Mouse (Mus musculus) liver, embryonic 15.5 days (tissue): ENCODE measurements around the gene Pde4d. TPM values are rescaled to one million over a fixed set of nuclear protein-coding genes. Genes with fewer than 3 reads are reported as not detected.
A peak's percentile ranks its signal among the peaks of the same experiment; 100 is the strongest.

Source experiments
- ATAC-seq: fragments of 200-750 bp; cut with Nextera tagmentation; 2 replicates; pipeline ENCODE4 v1.8.0; 2017; ENCODE audit warnings: moderate number of reproducible peaks, mild to moderate bottlenecking, moderate library complexity; ENCODE audit not compliant: insufficient read depth
- H3K27ac ChIP-seq: fragments of 300-500 bp; sonication (generic); replicated peaks from 2 replicates; pipeline ENCODE4 v1.5.1; 2015; ENCODE audit warnings: mild to moderate bottlenecking, inconsistent platforms
- H3K27me3 ChIP-seq: fragments of 300-500 bp; sonication (generic); 2 replicates; pipeline ENCODE4 v1.6.1; 2015; ENCODE audit warnings: mild to moderate bottlenecking, inconsistent platforms
- H3K36me3 ChIP-seq: fragments of 300-500 bp; sonication (generic); replicated peaks from 2 replicates; pipeline ENCODE4 v1.6.1; 2015; ENCODE audit warnings: moderate library complexity, mild to moderate bottlenecking, inconsistent platforms
- H3K4me1 ChIP-seq: fragments of 300-500 bp; sonication (generic); replicated peaks from 2 replicates; pipeline ENCODE4 v1.6.1; 2015; ENCODE audit warnings: inconsistent platforms
- H3K4me2 ChIP-seq: fragments of 300-500 bp; sonication (generic); 2 replicates; pipeline ENCODE4 v1.6.1; 2015; ENCODE audit warnings: moderate library complexity, mild to moderate bottlenecking, inconsistent platforms
- H3K4me3 ChIP-seq: fragments of 300-500 bp; sonication (generic); replicated peaks from 2 replicates; pipeline ENCODE4 v1.5.1; 2015; ENCODE audit warnings: mild to moderate bottlenecking, inconsistent platforms
- H3K9ac ChIP-seq: fragments of 300-500 bp; sonication (generic); 2 replicates; pipeline ENCODE4 v1.6.1; 2015; ENCODE audit warnings: moderate library complexity, mild to moderate bottlenecking, inconsistent platforms
- H3K9me3 ChIP-seq: fragments of 300-500 bp; sonication (generic); replicated peaks from 2 replicates; pipeline ENCODE4 v1.6.1; 2016; ENCODE audit warnings: inconsistent platforms
- WGBS: fragments of 180-500 bp; shearing (Covaris S2); methylation state at CpG from one replicate; pipeline ENCODE4 v1.1.7; 2015; ENCODE audit warnings: mixed read lengths; ENCODE audit not compliant: insufficient replicate concordance; 5-methylcytosine and 5-hydroxymethylcytosine counted together
- polyA plus RNA-seq: library from polyadenylated mRNA; unstranded; fragments of >200 nt; fragmentation: Nextera tagmentation; extraction: Ambion mirVana; gene quantifications from 2 replicates; pipeline ENCODE4 v1.2.1, GENCODE M21; 2015

The Pde4d gene
- polyA plus RNA-seq, 1 experiment from 2014 or later: 13.2 TPM

- Histone ChIP-seq H3K9me3 (no peaks in the 10 kb centered on the region), H3K4me3 (no peak overlapping the region), H3K36me3 (peaks cover 4% of the 10 kb centered on the region; the same call in 1 of the 2 replicates), H3K27me3 (no peaks in the 10 kb centered on the region), H3K27ac (no peak overlapping the region), H3K4me1 (no peaks in the 10 kb centered on the region), H3K9ac (no peak overlapping the region), H3K4me2 (no peak overlapping the region)
- no peak for ATAC-seq
- 79% methylated on average over 4 of the region's 4 CpGs for WGBS
Measured at GRCm38 (mm10) chr13:109788604-109789003, 1338.9 kb downstream of the Pde4d start.

GRCm38 (mm10) chr13:109789151-109789550 lies 1339.4 kb downstream of the Pde4d start:
- no peak for ATAC-seq
- no peaks in the 10 kb centered on the region for H3K27me3 ChIP-seq
- no peak overlapping the region for H3K9ac ChIP-seq
- no peak overlapping the region for H3K4me3 ChIP-seq
- no peak overlapping the region for H3K4me2 ChIP-seq
- no peaks in the 10 kb centered on the region for H3K4me1 ChIP-seq
- 65% methylated on average over 4 of the region's 4 CpGs for WGBS
- H3K9me3 ChIP-seq: no peaks in the 10 kb centered on the region
- H3K36me3 ChIP-seq: peaks cover 4% of the 10 kb centered on the region; the same call in 1 of the 2 replicates
- no peak overlapping the region for H3K27ac ChIP-seq

GRCm38 (mm10) chr13:109790045-109790715 lies 1340.4 kb downstream of the Pde4d start:
- 79% methylated on average over 8 of the region's 8 CpGs for WGBS

GRCm38 (mm10) chr13:109793918-109794317 lies 1344.2 kb downstream of the Pde4d start:
- Histone ChIP-seq H3K27ac (no peak overlapping the region), H3K27me3 (no peaks in the 10 kb centered on the region), H3K4me3 (no peak overlapping the region), H3K9me3 (no peaks in the 10 kb centered on the region), H3K9ac (no peak overlapping the region), H3K36me3 (0 out of 2 replicates have a peak, but pooled peaks cover 4% of the 10 kb centered on the region), H3K4me2 (no peak overlapping the region), H3K4me1 (no peaks in the 10 kb centered on the region)
- 78% methylated on average over 9 of the region's 9 CpGs for WGBS
- no peak for ATAC-seq

More at GRCm38 (mm10) chr13:109790045-109790715, 1340.4 kb downstream of the Pde4d start:
- Histone ChIP-seq H3K4me1 (no peaks in the 10 kb centered on the region), H3K4me3 (no peak overlapping the region), H3K27ac (no peak overlapping the region), H3K27me3 (no peaks in the 10 kb centered on the region), H3K9me3 (no peaks in the 10 kb centered on the region), H3K36me3 (peaks cover 4% of the 10 kb centered on the region; the same call in 1 of the 2 replicates), H3K9ac (no peak overlapping the region), H3K4me2 (no peak overlapping the region)
- no peak for ATAC-seq

- H3K9me3 ChIP-seq: no peaks in the 10 kb centered on the region
- H3K27ac ChIP-seq: no peak overlapping the region
- H3K27me3 ChIP-seq: no peaks in the 10 kb centered on the region
- no peak overlapping the region for H3K4me3 ChIP-seq
- H3K9ac ChIP-seq: no peak overlapping the region
- no peak overlapping the region for H3K4me2 ChIP-seq
- 75% methylated on average over 4 of the region's 4 CpGs for WGBS
- no peaks in the 10 kb centered on the region for H3K36me3 ChIP-seq
- no peaks in the 10 kb centered on the region for H3K4me1 ChIP-seq
- no peak for ATAC-seq
Measured at GRCm38 (mm10) chr13:109798651-109799050, 1348.9 kb downstream of the Pde4d start.

- no peak overlapping the region for H3K4me3 ChIP-seq
- ATAC-seq: no peak
- H3K27me3 ChIP-seq: no peaks in the 10 kb centered on the region
- no peaks in the 10 kb centered on the region for H3K9me3 ChIP-seq
- no peak overlapping the region for H3K27ac ChIP-seq
- H3K4me1 ChIP-seq: peaks cover 17% of the 10 kb centered on the region
- no peak overlapping the region for H3K9ac ChIP-seq
- no peaks in the 10 kb centered on the region for H3K36me3 ChIP-seq
- no peak overlapping the region for H3K4me2 ChIP-seq
- 62% methylated on average over 4 of the region's 4 CpGs for WGBS
Measured at GRCm38 (mm10) chr13:109802201-109802600, 1352.5 kb downstream of the Pde4d start.

GRCm38 (mm10) chr13:109806193-109806966 lies 1356.6 kb downstream of the Pde4d start:
- Histone ChIP-seq H3K4me2 (no peak overlapping the region), H3K4me3 (no peak overlapping the region), H3K9me3 (no peaks in the 10 kb centered on the region), H3K27me3 (no peaks in the 10 kb centered on the region), H3K9ac (no peak overlapping the region), H3K36me3 (no peaks in the 10 kb centered on the region), H3K27ac (peak overlapping the region; percentile 19; the same call in 1 of the 2 replicates), H3K4me1 (peaks cover 35% of the 10 kb centered on the region)
- 77% methylated on average over 5 of the region's 5 CpGs for WGBS
- no peak for ATAC-seq

- H3K36me3 ChIP-seq: no peaks in the 10 kb centered on the region
- H3K27me3 ChIP-seq: no peaks in the 10 kb centered on the region
- 64% methylated on average over 2 of the region's 2 CpGs for WGBS
- H3K4me1 ChIP-seq: peaks cover 35% of the 10 kb centered on the region
- no peaks in the 10 kb centered on the region for H3K9me3 ChIP-seq
- H3K27ac ChIP-seq: peak overlapping the region; percentile 51
- no peak for ATAC-seq
- H3K4me3 ChIP-seq: no peak overlapping the region
- H3K4me2 ChIP-seq: no peak overlapping the region
- no peak overlapping the region for H3K9ac ChIP-seq
Measured at GRCm38 (mm10) chr13:109807036-109807435, 1357.3 kb downstream of the Pde4d start.

- Histone ChIP-seq H3K9me3 (no peaks in the 10 kb centered on the region), H3K4me2 (no peak overlapping the region), H3K4me1 (peaks cover 35% of the 10 kb centered on the region), H3K27ac (peak overlapping the region; percentile 51), H3K9ac (no peak overlapping the region), H3K4me3 (no peak overlapping the region), H3K36me3 (no peaks in the 10 kb centered on the region), H3K27me3 (no peaks in the 10 kb centered on the region)
- 21% methylated on average over 3 of the region's 3 CpGs for WGBS
- peak; percentile 51; the same call in 1 of the 2 replicates for ATAC-seq
Measured at GRCm38 (mm10) chr13:109807446-109807845, 1357.7 kb downstream of the Pde4d start.

- H3K27ac ChIP-seq: peak overlapping the region; percentile 4; the same call in 1 of the 2 replicates
Measured at GRCm38 (mm10) chr13:109808039-109808438, 1358.3 kb downstream of the Pde4d start.

GRCm38 (mm10) chr13:109808946-109809345 lies 1359.2 kb downstream of the Pde4d start:
- Histone ChIP-seq H3K27ac (no peak overlapping the region), H3K36me3 (no peaks in the 10 kb centered on the region), H3K9me3 (no peaks in the 10 kb centered on the region), H3K4me3 (no peak overlapping the region), H3K4me2 (no peak overlapping the region), H3K27me3 (no peaks in the 10 kb centered on the region), H3K9ac (no peak overlapping the region), H3K4me1 (peaks cover 35% of the 10 kb centered on the region)
- no peak for ATAC-seq
- 78% methylated on average over 6 of the region's 7 CpGs for WGBS

More at GRCm38 (mm10) chr13:109808039-109808438, 1358.3 kb downstream of the Pde4d start:
- Histone ChIP-seq H3K9ac (no peak overlapping the region), H3K9me3 (no peaks in the 10 kb centered on the region), H3K36me3 (no peaks in the 10 kb centered on the region), H3K4me3 (no peak overlapping the region), H3K4me1 (peaks cover 35% of the 10 kb centered on the region), H3K27me3 (no peaks in the 10 kb centered on the region), H3K4me2 (no peak overlapping the region)
- 79% methylated on average over 6 of the region's 6 CpGs for WGBS
- ATAC-seq: no peak
